Mouse (Mus musculus) forebrain, embryonic 14.5 days (tissue): ENCODE measurements around the gene Prtg. TPM values are rescaled to one million over a fixed set of nuclear protein-coding genes. Genes with fewer than 3 reads are reported as not detected.
A peak's percentile ranks its signal among the peaks of the same experiment; 100 is the strongest.

Experiments
- ATAC-seq: fragments of 200-750 bp; cut with Nextera tagmentation; 2 replicates; pipeline ENCODE4 v1.8.0; 2017; ENCODE audit warnings: mild to moderate bottlenecking, moderate library complexity
- DNase-seq: peaks from one replicate; pipeline ENCODE4 v3.0.0-alpha.2; 2015; ENCODE audit warnings: low spot score
- H3K27ac ChIP-seq: fragments of 300-500 bp; sonication (generic); 2 replicates; pipeline ENCODE4 v1.5.1; 2014; ENCODE audit warnings: low read depth, mild to moderate bottlenecking, control low read depth, low read length, moderate library complexity
- H3K27me3 ChIP-seq: fragments of 300-500 bp; sonication (generic); replicated peaks from 2 replicates; pipeline ENCODE4 v1.6.1; 2014; ENCODE audit warnings: low read length, control low read depth, mixed read lengths; ENCODE audit not compliant: control insufficient read depth, insufficient read depth
- H3K36me3 ChIP-seq: fragments of 300-500 bp; sonication (generic); 2 replicates; pipeline ENCODE4 v1.6.1; 2014; ENCODE audit warnings: low read length, control low read depth; ENCODE audit not compliant: control insufficient read depth, insufficient read depth
- H3K4me1 ChIP-seq: fragments of 300-500 bp; sonication (generic); 2 replicates; pipeline ENCODE4 v1.6.1; 2014; ENCODE audit warnings: antibody characterized with exemption, low read length, control low read depth; ENCODE audit not compliant: control insufficient read depth, insufficient read depth
- H3K4me2 ChIP-seq: fragments of 300-500 bp; sonication (generic); 2 replicates; pipeline ENCODE4 v1.6.1; 2014; ENCODE audit warnings: mild to moderate bottlenecking, control low read depth, low read length
- H3K4me3 ChIP-seq: fragments of 300-500 bp; sonication (generic); 2 replicates; pipeline ENCODE4 v1.5.1; 2014; ENCODE audit warnings: low read depth, low read length, control low read depth
- H3K9ac ChIP-seq: fragments of 300-500 bp; sonication (generic); 2 replicates; pipeline ENCODE4 v1.6.1; 2014; ENCODE audit warnings: mild to moderate bottlenecking, low read length, control low read depth, moderate library complexity
- H3K9me3 ChIP-seq: fragments of 300-500 bp; sonication (generic); replicated peaks from 2 replicates; pipeline ENCODE4 v1.6.1; 2016; ENCODE audit warnings: low read length, control low read depth, mixed read lengths; ENCODE audit not compliant: control insufficient read depth
- WGBS: fragments of 180-500 bp; shearing (Covaris S2); extraction: QIAGEN DNeasy Blood & Tissue Kit; methylation state at CpG from one replicate; pipeline ENCODE4 v1.1.7; 2014; 5-methylcytosine and 5-hydroxymethylcytosine counted together
- polyA plus RNA-seq: library from polyadenylated mRNA; unstranded; fragments of >200 nt; fragmentation: Nextera tagmentation; extraction: Ambion mirVana; gene quantifications from 2 replicates; pipeline ENCODE4 v1.2.1, GENCODE M21; 2014

Prtg gene
- polyA plus RNA-seq, 1 experiment from 2014 or later: 0.36 TPM

GRCm38 (mm10) chr9:72877905-72878304 lies 71.2 kb downstream of the Prtg start:
- H3K4me2 ChIP-seq: no peak overlapping the region
- no peak overlapping the region for H3K27ac ChIP-seq
- H3K4me3 ChIP-seq: no peak overlapping the region
- peaks cover 8% of the 10 kb centered on the region; the same call in 1 of the 2 replicates for H3K4me1 ChIP-seq
- ATAC-seq (no peak), DNase-seq (no peak)
- no peaks in the 10 kb centered on the region for H3K9me3 ChIP-seq
- WGBS: 45% methylated on average over 11 of the region's 11 CpGs
- no peaks in the 10 kb centered on the region for H3K36me3 ChIP-seq
- no peak overlapping the region for H3K9ac ChIP-seq
- no peaks in the 10 kb centered on the region; the same call in 1 of the 2 replicates for H3K27me3 ChIP-seq

- no peak overlapping the region for H3K9ac ChIP-seq
- peaks cover 8% of the 10 kb centered on the region; the same call in 1 of the 2 replicates for H3K4me1 ChIP-seq
- H3K9me3 ChIP-seq: no peaks in the 10 kb centered on the region
- no peaks in the 10 kb centered on the region for H3K36me3 ChIP-seq
- no peak overlapping the region for H3K27ac ChIP-seq
- 51% methylated on average over 6 of the region's 6 CpGs for WGBS
- H3K27me3 ChIP-seq: no peaks in the 10 kb centered on the region; the same call in 1 of the 2 replicates
- H3K4me2 ChIP-seq: no peak overlapping the region
- DNase-seq (no peak), ATAC-seq (no peak)
- H3K4me3 ChIP-seq: no peak overlapping the region
Observed at GRCm38 (mm10) chr9:72878656-72879055, 72.0 kb downstream of the Prtg start.

DNA sequence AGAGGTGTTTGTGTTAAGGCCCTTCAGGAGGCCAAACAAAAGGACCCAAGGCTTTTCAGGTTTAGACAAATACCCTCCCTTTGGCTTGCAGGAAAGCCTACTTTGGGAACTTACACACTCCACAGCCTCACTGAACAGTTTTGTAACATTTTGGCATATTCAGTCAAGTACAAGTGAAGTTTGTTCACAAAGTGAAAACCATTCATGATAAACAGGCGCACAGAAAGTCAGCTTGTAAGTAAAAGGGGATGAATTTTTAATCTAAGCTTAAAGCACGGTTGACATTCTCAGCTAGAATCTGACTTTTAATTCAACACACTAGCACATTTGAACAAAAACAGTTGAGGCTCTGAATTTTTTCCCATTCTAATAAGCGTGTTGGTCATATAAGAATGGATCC lies 72.9 kb downstream of the Prtg start:
- Histone ChIP-seq H3K9me3 (no peaks in the 10 kb centered on the region), H3K27ac (no peak overlapping the region)
- 20% methylated on average over 3 of the region's 3 CpGs for WGBS

DNA sequence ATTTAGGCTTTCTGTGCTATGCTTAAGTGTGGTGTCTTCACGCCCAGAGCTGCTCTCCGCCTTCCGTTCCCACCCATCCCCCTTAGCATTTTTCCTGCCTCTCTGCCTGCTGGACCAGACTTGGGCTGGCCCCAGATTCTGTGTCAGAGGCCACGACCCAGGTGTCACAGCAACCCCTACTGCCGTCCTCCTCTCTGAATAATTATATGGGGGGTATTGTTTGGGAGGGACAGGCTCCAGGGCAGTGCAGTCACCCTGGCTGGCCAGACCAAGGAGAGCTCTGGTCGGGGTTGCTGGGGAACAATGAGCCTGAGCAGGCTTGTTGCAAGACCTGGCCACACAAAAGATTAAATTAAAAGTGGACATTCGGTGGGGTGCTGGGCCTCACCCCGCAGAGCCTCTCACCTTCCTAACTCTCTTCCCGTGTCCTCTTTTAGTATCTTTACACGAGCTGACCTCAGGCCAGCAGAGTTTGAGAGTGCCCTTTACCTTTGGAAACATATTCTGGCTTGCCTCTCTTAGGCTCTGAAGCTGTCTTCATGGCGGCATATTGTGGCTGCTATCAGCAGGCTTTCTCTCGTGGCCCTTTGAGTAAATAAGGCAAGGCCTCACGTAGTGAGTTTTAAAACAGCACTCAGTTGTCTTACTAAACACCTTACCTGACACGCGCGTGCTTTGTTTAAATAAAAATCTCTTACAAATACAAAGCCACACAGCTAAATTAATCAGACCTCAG lies 73.7 kb downstream of the Prtg start:
- ATAC-seq (no peak), DNase-seq (no peak)
- H3K9ac ChIP-seq: no peak overlapping the region

More for the DNA sequence above, 72.9 kb downstream of the Prtg start:
- no peak overlapping the region for H3K9ac ChIP-seq
- H3K27me3 ChIP-seq: no peaks in the 10 kb centered on the region; the same call in 1 of the 2 replicates
- no peak overlapping the region for H3K4me3 ChIP-seq
- no peaks in the 10 kb centered on the region for H3K36me3 ChIP-seq
- ATAC-seq (no peak), DNase-seq (no peak)
- H3K4me1 ChIP-seq: peaks cover 8% of the 10 kb centered on the region; the same call in 1 of the 2 replicates
- H3K4me2 ChIP-seq: no peak overlapping the region

DNA sequence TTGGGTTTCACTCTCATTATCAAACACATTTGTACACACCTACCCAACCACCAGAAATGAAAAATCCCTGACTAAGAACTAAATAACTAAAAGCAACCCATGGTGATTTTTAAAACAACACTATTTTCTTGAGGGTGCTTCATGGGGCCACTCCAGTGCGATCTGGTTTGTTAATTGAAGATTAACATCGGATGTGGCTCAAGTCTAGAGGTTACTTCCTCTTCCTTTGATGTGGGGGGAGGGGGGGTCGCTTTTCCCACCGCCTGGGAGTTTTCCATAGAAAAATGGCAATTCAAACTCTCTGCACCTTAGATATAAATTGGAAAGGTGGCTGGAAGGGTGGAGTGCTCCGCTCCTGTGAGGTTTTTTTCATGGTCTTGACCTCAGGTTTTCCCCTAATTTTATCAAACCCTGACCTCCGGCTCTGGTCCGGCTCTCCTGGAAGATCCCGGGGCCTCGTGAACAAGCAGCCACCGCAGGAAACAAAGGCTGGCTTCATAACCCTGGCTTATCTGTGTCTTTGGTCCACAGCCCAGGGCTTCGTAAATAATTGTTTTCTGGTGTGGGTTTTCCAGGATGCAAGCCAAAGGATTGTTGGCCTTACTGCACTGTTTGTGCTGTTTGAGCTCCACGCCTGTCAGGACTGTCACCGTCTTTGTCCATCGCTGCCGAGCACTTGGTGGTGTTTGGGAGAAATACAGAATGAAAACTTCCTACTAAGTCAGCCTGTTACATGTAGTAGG lies 74.5 kb downstream of the Prtg start:
- ATAC-seq: no peak
- peak overlapping the region; percentile 1; the same call in 1 of the 2 replicates for H3K9ac ChIP-seq
- DNase-seq: peak; percentile 57
- H3K36me3 ChIP-seq: no peaks in the 10 kb centered on the region
- no peaks in the 10 kb centered on the region for H3K9me3 ChIP-seq
- no peak overlapping the region for H3K4me3 ChIP-seq
- no peak overlapping the region; the same call in 1 of the 2 replicates for H3K4me2 ChIP-seq
- no peak overlapping the region for H3K27ac ChIP-seq
- peaks cover 8% of the 10 kb centered on the region; the same call in 1 of the 2 replicates for H3K4me1 ChIP-seq
- 20% methylated on average over 15 of the region's 15 CpGs for WGBS
- H3K27me3 ChIP-seq: no peaks in the 10 kb centered on the region; the same call in 1 of the 2 replicates

More for the DNA sequence above, 73.7 kb downstream of the Prtg start:
- Histone ChIP-seq H3K27ac (no peak overlapping the region), H3K9me3 (no peaks in the 10 kb centered on the region), H3K4me2 (no peak overlapping the region), H3K4me3 (no peak overlapping the region), H3K36me3 (no peaks in the 10 kb centered on the region), H3K27me3 (no peaks in the 10 kb centered on the region; the same call in 1 of the 2 replicates), H3K4me1 (peaks cover 8% of the 10 kb centered on the region; the same call in 1 of the 2 replicates)
- WGBS: 22% methylated on average over 16 of the region's 16 CpGs

- Histone ChIP-seq H3K4me2 (no peak overlapping the region), H3K4me1 (peaks cover 8% of the 10 kb centered on the region; the same call in 1 of the 2 replicates), H3K27ac (no peak overlapping the region), H3K36me3 (no peaks in the 10 kb centered on the region), H3K9me3 (no peaks in the 10 kb centered on the region), H3K4me3 (no peak overlapping the region), H3K27me3 (no peaks in the 10 kb centered on the region), H3K9ac (no peak overlapping the region)
- 19% methylated on average over 3 of the region's 3 CpGs for WGBS
- peak; percentile 84 for ATAC-seq
- peak; percentile 84 for DNase-seq
Observed at GRCm38 (mm10) chr9:72883940-72884339, 77.3 kb downstream of the Prtg start.

DNA sequence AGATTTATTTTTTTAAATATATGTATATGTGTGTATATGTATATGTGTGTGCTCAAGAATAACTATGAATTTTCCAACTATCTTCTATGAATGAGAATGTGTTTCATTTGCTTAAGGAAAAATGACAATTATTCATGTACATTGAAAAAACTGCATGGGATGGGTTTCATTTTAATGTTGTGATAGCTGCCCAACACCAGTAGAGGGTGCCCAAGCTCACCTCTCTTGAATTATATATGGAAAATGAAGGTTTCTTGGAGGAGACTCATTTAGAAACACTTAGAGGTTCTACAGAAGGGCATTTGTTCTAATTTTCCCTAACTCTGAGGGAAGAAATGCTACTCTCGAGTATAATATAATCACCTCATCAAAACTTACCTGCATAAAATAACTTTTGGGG lies 83.1 kb downstream of the Prtg start:
- Histone ChIP-seq H3K4me2 (no peak overlapping the region), H3K27me3 (no peaks in the 10 kb centered on the region), H3K4me3 (no peak overlapping the region), H3K9ac (no peak overlapping the region), H3K9me3 (no peaks in the 10 kb centered on the region), H3K36me3 (no peaks in the 10 kb centered on the region), H3K27ac (no peak overlapping the region), H3K4me1 (no peaks in the 10 kb centered on the region)
- DNase-seq: peak; percentile 61
- ATAC-seq: no peak
- 76% methylated on average over 1 of the region's 1 CpGs for WGBS

DNA sequence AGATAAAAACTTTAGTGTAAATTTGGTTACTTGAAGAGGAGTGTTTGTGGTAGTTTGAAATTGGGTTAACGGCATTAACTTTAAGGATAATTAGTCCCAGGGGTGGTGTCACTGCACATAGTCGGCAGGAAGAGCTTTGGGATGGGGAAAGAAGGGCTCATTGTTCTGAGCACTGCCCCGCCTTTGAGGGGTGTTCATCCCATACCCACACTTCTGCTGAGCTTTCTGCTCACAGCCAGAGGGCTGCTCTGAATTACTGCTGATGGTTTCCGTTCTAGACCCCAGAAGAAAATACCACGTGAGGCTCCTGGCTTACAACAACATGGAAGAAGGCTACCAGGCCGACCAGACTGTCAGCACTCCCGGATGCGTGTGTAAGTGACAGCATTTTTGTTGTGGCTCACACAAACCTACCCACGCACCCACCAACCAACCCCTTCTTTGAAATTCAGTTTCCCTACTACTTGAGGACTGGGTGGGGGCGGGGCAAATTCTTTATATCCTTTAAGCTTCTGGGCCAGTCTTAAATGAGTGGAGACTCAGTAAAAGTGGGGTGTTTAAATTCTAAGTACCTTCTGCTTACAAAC lies 83.9 kb downstream of the Prtg start:
- no peak for DNase-seq
- no peaks in the 10 kb centered on the region for H3K4me1 ChIP-seq
- H3K27me3 ChIP-seq: no peaks in the 10 kb centered on the region
- H3K9me3 ChIP-seq: no peaks in the 10 kb centered on the region
- no peak overlapping the region for H3K4me2 ChIP-seq
- no peak overlapping the region for H3K4me3 ChIP-seq
- no peaks in the 10 kb centered on the region for H3K36me3 ChIP-seq
- no peak overlapping the region for H3K27ac ChIP-seq
- no peak for ATAC-seq
- no peak overlapping the region for H3K9ac ChIP-seq
- 75% methylated on average over 10 of the region's 10 CpGs for WGBS
